Mouse (Mus musculus) liver, postnatal 0 days (tissue): ENCODE measurements around the gene Hist2h2ac. TPM values are rescaled to one million over a fixed set of nuclear protein-coding genes. Genes with fewer than 3 reads are reported as not detected.

Source experiments
- ATAC-seq: fragments of 200-750 bp; cut with Nextera tagmentation; 2 replicates; pipeline ENCODE4 v1.8.0; 2017; ENCODE audit warnings: mild to moderate bottlenecking, moderate library complexity
- DNase-seq: peaks from one replicate; pipeline ENCODE4 v3.0.0-alpha.2; 2016
- H3K27ac ChIP-seq: fragments of 300-500 bp; sonication (generic); 2 replicates; pipeline ENCODE4 v1.5.1; 2014; ENCODE audit warnings: antibody characterized with exemption, moderate library complexity, mild to moderate bottlenecking, low read depth
- H3K27me3 ChIP-seq: fragments of 300-500 bp; sonication (generic); 2 replicates; pipeline ENCODE4 v1.6.1; 2014; ENCODE audit warnings: low read length, control low read depth, mixed read lengths; ENCODE audit not compliant: insufficient read depth
- H3K36me3 ChIP-seq: fragments of 300-500 bp; sonication (generic); replicated peaks from 2 replicates; pipeline ENCODE4 v1.6.1; 2014; ENCODE audit warnings: mild to moderate bottlenecking, control low read depth, low read length, moderate library complexity, mixed read lengths; ENCODE audit not compliant: insufficient read depth
- H3K4me1 ChIP-seq: fragments of 300-500 bp; sonication (generic); 2 replicates; pipeline ENCODE4 v1.6.1; 2014; ENCODE audit warnings: antibody characterized with exemption, mild to moderate bottlenecking, control low read depth; ENCODE audit not compliant: insufficient read depth
- H3K4me2 ChIP-seq: fragments of 300-500 bp; sonication (generic); 2 replicates; pipeline ENCODE4 v1.6.1; 2014; ENCODE audit warnings: low read depth, mild to moderate bottlenecking, low read length, moderate library complexity, mixed read lengths
- H3K4me3 ChIP-seq: fragments of 300-500 bp; sonication (generic); 2 replicates; pipeline ENCODE4 v1.5.1; 2014; ENCODE audit warnings: low read depth, low read length
- H3K9ac ChIP-seq: fragments of 300-500 bp; sonication (generic); replicated peaks from 2 replicates; pipeline ENCODE4 v1.6.1; 2014; ENCODE audit warnings: mild to moderate bottlenecking, moderate library complexity
- H3K9me3 ChIP-seq: fragments of 300-500 bp; sonication (generic); 2 replicates; pipeline ENCODE4 v1.6.1; 2016; ENCODE audit warnings: mild to moderate bottlenecking, control low read depth, low read length, mixed read lengths
- CTCF ChIP-seq: sonication (generic); IDR thresholded peaks from 2 replicates; pipeline ENCODE4 v1.5.1; 2016; ENCODE audit warnings: antibody characterized with exemption, low read depth
- EP300 ChIP-seq: IDR thresholded peaks from 2 replicates; pipeline ENCODE4 v1.6.1; 2016; ENCODE audit warnings: antibody characterized with exemption, low read depth, mild to moderate bottlenecking
- WGBS: fragments of 180-500 bp; shearing (Covaris S2); extraction: QIAGEN DNeasy Blood & Tissue Kit; methylation state at CpG from one replicate; pipeline ENCODE4 v1.1.7; 2014; ENCODE audit not compliant: insufficient replicate concordance; 5-methylcytosine and 5-hydroxymethylcytosine counted together
- polyA plus RNA-seq: library from polyadenylated mRNA; unstranded; fragments of >200 nt; fragmentation: Nextera tagmentation; extraction: Ambion mirVana; gene quantifications from 2 replicates; pipeline ENCODE4 v1.2.1, GENCODE M21; 2015

Gene Hist2h2ac
- polyA plus RNA-seq, 1 experiment from 2014 or later: 13.8 TPM

GRCm38 (mm10) chr3:96198181-96198580 is 22.5 kb downstream of the Hist2h2ac start:
- H3K27ac ChIP-seq: peak overlapping the region; percentile 20; the same call in 1 of the 2 replicates
- H3K4me2 ChIP-seq: peak overlapping the region; percentile 85
- H3K9ac ChIP-seq: peak overlapping the region; percentile 51; the same call in 1 of the 2 replicates
- TF ChIP-seq EP300 (no peak), CTCF (no peak)
- ATAC-seq (peak; percentile 22), DNase-seq (no peak)
- 15% methylated on average over 6 of the region's 6 CpGs for WGBS
- no peaks in the 10 kb centered on the region for H3K36me3 ChIP-seq
- H3K27me3 ChIP-seq: no peaks in the 10 kb centered on the region
- H3K4me3 ChIP-seq: peak overlapping the region; percentile 55
- no peaks in the 10 kb centered on the region; the same call in 1 of the 2 replicates for H3K9me3 ChIP-seq
- H3K4me1 ChIP-seq: peaks cover 15% of the 10 kb centered on the region

GRCm38 (mm10) chr3:96197129-96197749 is 23.4 kb downstream of the Hist2h2ac start:
- under 1% methylated on average over 50 of the region's 50 CpGs for WGBS
- peak overlapping the region; percentile 55 for H3K4me3 ChIP-seq

GRCm38 (mm10) chr3:96196437-96197128 is 24.1 kb downstream of the Hist2h2ac start:
- Histone ChIP-seq H3K27ac (peak overlapping the region; percentile 88; the same call in 1 of the 2 replicates), H3K36me3 (no peaks in the 10 kb centered on the region), H3K4me2 (peak overlapping the region; percentile 85), H3K9me3 (no peaks in the 10 kb centered on the region; the same call in 1 of the 2 replicates), H3K4me3 (peak overlapping the region; percentile 55), H3K9ac (peak overlapping the region; percentile 61), H3K27me3 (no peaks in the 10 kb centered on the region), H3K4me1 (peaks cover 15% of the 10 kb centered on the region)
- ATAC-seq (no peak), DNase-seq (no peak)
- TF ChIP-seq CTCF (no peak), EP300 (no peak)
- 21% methylated on average over 27 of the region's 27 CpGs for WGBS

More at GRCm38 (mm10) chr3:96197129-96197749, 23.4 kb downstream of the Hist2h2ac start:
- Histone ChIP-seq H3K9me3 (no peaks in the 10 kb centered on the region; the same call in 1 of the 2 replicates), H3K36me3 (no peaks in the 10 kb centered on the region), H3K27ac (peak overlapping the region; percentile 88), H3K27me3 (no peaks in the 10 kb centered on the region), H3K4me1 (peaks cover 15% of the 10 kb centered on the region), H3K4me2 (peak overlapping the region; percentile 85), H3K9ac (peak overlapping the region; percentile 61)
- peak; percentile 89 for ATAC-seq
- TF ChIP-seq CTCF: peak; percentile 22; the same call in 1 of the 2 replicates
- peak; percentile 49; the same call in 1 of the 2 replicates for TF ChIP-seq EP300
- peak; percentile 87 for DNase-seq

- DNase-seq (no peak), ATAC-seq (no peak)
- WGBS: 85% methylated on average over 11 of the region's 11 CpGs
- peaks cover 15% of the 10 kb centered on the region for H3K4me1 ChIP-seq
- H3K27ac ChIP-seq: no peak overlapping the region
- no peak overlapping the region for H3K4me3 ChIP-seq
- H3K36me3 ChIP-seq: no peaks in the 10 kb centered on the region
- TF ChIP-seq CTCF: peak; percentile 34
- TF ChIP-seq EP300: no peak
- no peaks in the 10 kb centered on the region; the same call in 1 of the 2 replicates for H3K9me3 ChIP-seq
- no peak overlapping the region for H3K9ac ChIP-seq
- no peak overlapping the region for H3K4me2 ChIP-seq
- no peaks in the 10 kb centered on the region for H3K27me3 ChIP-seq
These were observed 24.9 kb downstream of the Hist2h2ac start for GRCm38 (mm10) chr3:96195616-96196313.

GRCm38 (mm10) chr3:96194966-96195365 is 25.7 kb downstream of the Hist2h2ac start:
- H3K9ac ChIP-seq: no peak overlapping the region
- no peaks in the 10 kb centered on the region for H3K27me3 ChIP-seq
- TF ChIP-seq CTCF (no peak), EP300 (no peak)
- no peaks in the 10 kb centered on the region for H3K36me3 ChIP-seq
- WGBS: 50% methylated on average over 10 of the region's 10 CpGs
- no peak overlapping the region for H3K27ac ChIP-seq
- H3K4me3 ChIP-seq: no peak overlapping the region
- DNase-seq: no peak
- no peak overlapping the region for H3K4me2 ChIP-seq
- H3K9me3 ChIP-seq: no peaks in the 10 kb centered on the region; the same call in 1 of the 2 replicates
- no peak for ATAC-seq
- peaks cover 15% of the 10 kb centered on the region for H3K4me1 ChIP-seq

- 68% methylated on average over 12 of the region's 12 CpGs for WGBS
- H3K4me1 ChIP-seq: peaks cover 12% of the 10 kb centered on the region
- H3K27ac ChIP-seq: no peak overlapping the region
- no peaks in the 10 kb centered on the region for H3K27me3 ChIP-seq
- H3K4me3 ChIP-seq: no peak overlapping the region
- no peak for TF ChIP-seq EP300
- no peaks in the 10 kb centered on the region for H3K36me3 ChIP-seq
- ATAC-seq (no peak), DNase-seq (no peak)
- no peak overlapping the region for H3K9ac ChIP-seq
- no peaks in the 10 kb centered on the region; the same call in 1 of the 2 replicates for H3K9me3 ChIP-seq
- H3K4me2 ChIP-seq: no peak overlapping the region
These were observed 27.7 kb downstream of the Hist2h2ac start for GRCm38 (mm10) chr3:96192977-96193376.
